9 mouse cellular contexts compared by ENCODE assay signal in genomic region chr3:68954487-68954886, GRCm38 (mm10). TPM values are rescaled to one million over a fixed set of nuclear protein-coding genes. Genes with fewer than 3 reads are reported as not detected.
DNase-seq lines count a peak whose midpoint lies in the region; ATAC-seq and TF ChIP-seq lines count a peak whose summit lies in the region.
"Had no signal": no experiment of that assay in that cellular context is flagged by ENCODE, and none has a peak within 500 bp of the region (broad histone marks: within the 10 kb centered on the region; RNA-seq: fewer than 3 reads in every experiment).

No protein-coding gene starts in this region.

- H3K4me3 ChIP-seq in forebrain, postnatal 0 days (ENCODE audit: low read depth, low read length): no peak overlapping the region
- H3K4me3 ChIP-seq in forebrain, embryonic 16.5 days (replicated peaks; ENCODE audit: low read length): no peak overlapping the region
- H3K4me3 ChIP-seq in liver, postnatal 0 days (ENCODE audit: low read depth, low read length): no peak overlapping the region
- no peak overlapping the region for H3K4me3 ChIP-seq in liver, embryonic 12.5 days
- H3K4me3 ChIP-seq: heart, embryonic 13.5 days had no signal

- TF ChIP-seq CTCF in forebrain, postnatal 0 days (IDR thresholded peaks at IDR 0.05; ENCODE audit: low read depth): peak; percentile 74
- peak; percentile 76 for TF ChIP-seq CTCF in liver, postnatal 0 days (IDR thresholded peaks at IDR 0.05; ENCODE audit: low read depth)

- no peak overlapping the region for H3K9ac ChIP-seq in forebrain, postnatal 0 days
- H3K9ac ChIP-seq in forebrain, embryonic 16.5 days (replicated peaks; ENCODE audit: low read depth, low read length): no peak overlapping the region
- no peak overlapping the region for H3K9ac ChIP-seq in liver, postnatal 0 days (replicated peaks)
- no peak overlapping the region for H3K9ac ChIP-seq in liver, embryonic 12.5 days
- H3K9ac ChIP-seq: heart, embryonic 13.5 days had no signal

- no peaks in the 10 kb centered on the region for H3K27me3 ChIP-seq in forebrain, postnatal 0 days (ENCODE audit: insufficient read depth, low read length)
- no peaks in the 10 kb centered on the region for H3K27me3 ChIP-seq in forebrain, embryonic 16.5 days (replicated peaks; ENCODE audit: control insufficient read depth, insufficient read depth, low read length)
- no peaks in the 10 kb centered on the region for H3K27me3 ChIP-seq in liver, postnatal 0 days (ENCODE audit: insufficient read depth, low read length)
- no peaks in the 10 kb centered on the region for H3K27me3 ChIP-seq in liver, embryonic 12.5 days (replicated peaks)
- H3K27me3 ChIP-seq: heart, embryonic 13.5 days had no signal

- no peak for ATAC-seq in forebrain, postnatal 0 days
- no peak for ATAC-seq in forebrain, embryonic 16.5 days
- ATAC-seq in liver, postnatal 0 days: no peak
- ATAC-seq in liver, embryonic 12.5 days: no peak

- H3K36me3 ChIP-seq in forebrain, postnatal 0 days (ENCODE audit: insufficient read depth): no peaks in the 10 kb centered on the region
- H3K36me3 ChIP-seq in forebrain, embryonic 16.5 days (ENCODE audit: control insufficient read depth, insufficient read depth): no peaks in the 10 kb centered on the region
- peaks cover 10% of the 10 kb centered on the region for H3K36me3 ChIP-seq in liver, postnatal 0 days (replicated peaks; ENCODE audit: insufficient read depth, low read length)
- H3K36me3 ChIP-seq in liver, embryonic 12.5 days: peaks cover 4% of the 10 kb centered on the region; the same call in 1 of the 2 replicates

- no peaks in the 10 kb centered on the region for H3K4me1 ChIP-seq in forebrain, postnatal 0 days (ENCODE audit: insufficient read depth)
- H3K4me1 ChIP-seq in forebrain, embryonic 16.5 days (replicated peaks; ENCODE audit: control insufficient read depth, insufficient read depth, low read length): no peaks in the 10 kb centered on the region
- H3K4me1 ChIP-seq in liver, postnatal 0 days (ENCODE audit: insufficient read depth): no peaks in the 10 kb centered on the region
- H3K4me1 ChIP-seq in liver, embryonic 12.5 days: no peaks in the 10 kb centered on the region
- H3K4me1 ChIP-seq: heart, embryonic 13.5 days had no signal

- H3K27ac ChIP-seq in forebrain, postnatal 0 days (ENCODE audit: low read depth, low read length): no peak overlapping the region
- H3K27ac ChIP-seq in forebrain, embryonic 16.5 days (ENCODE audit: low read length): no peak overlapping the region
- H3K27ac ChIP-seq in liver, postnatal 0 days (ENCODE audit: low read depth): no peak overlapping the region
- H3K27ac ChIP-seq in liver, embryonic 12.5 days: no peak overlapping the region
- H3K27ac ChIP-seq: heart, embryonic 13.5 days had no signal

- 46% methylated on average over 6 of the region's 6 CpGs for WGBS in forebrain, postnatal 0 days
- WGBS in forebrain, embryonic 16.5 days: 52% methylated on average over 6 of the region's 6 CpGs
- 57% methylated on average over 6 of the region's 6 CpGs for WGBS in liver, postnatal 0 days (ENCODE audit: insufficient replicate concordance)
- 41% methylated on average over 6 of the region's 6 CpGs for WGBS in liver, embryonic 12.5 days (ENCODE audit: insufficient replicate concordance)

- intact Hi-C loops in left cerebral cortex, postnatal 36 days (cut with DNase I): loop anchor here (2.0 kb wide), 1 partner anchor 158 kb away; no protein-coding TSS in a partner anchor

- H3K9me3 ChIP-seq in forebrain, postnatal 0 days (ENCODE audit: low read length): no peaks in the 10 kb centered on the region
- H3K9me3 ChIP-seq in forebrain, embryonic 16.5 days (ENCODE audit: control insufficient read depth, low read length): no peaks in the 10 kb centered on the region
- H3K9me3 ChIP-seq in liver, postnatal 0 days (ENCODE audit: low read length): no peaks in the 10 kb centered on the region
- no peaks in the 10 kb centered on the region for H3K9me3 ChIP-seq in liver, embryonic 12.5 days (replicated peaks)
- H3K9me3 ChIP-seq: heart, embryonic 13.5 days had no signal

- DNase-seq in forebrain, postnatal 0 days: peak; percentile 69
- no peak for DNase-seq in liver, postnatal 0 days
- peak; percentile 64 for DNase-seq in NIH3T3 (ENCODE audit: low read depth)
- DNase-seq in kidney, postnatal 36 days: peak; percentile 19 to 43
- DNase-seq in left cerebral cortex, postnatal 36 days (ENCODE audit: low spot score in 2 of 2): no peak
- DNase-seq in urinary bladder, postnatal 14 days (ENCODE audit: low spot score): no peak

- no peak for TF ChIP-seq EP300 in liver, postnatal 0 days (IDR thresholded peaks at IDR 0.05; ENCODE audit: low read depth)

- no peak overlapping the region for H3K4me2 ChIP-seq in forebrain, postnatal 0 days (ENCODE audit: low read depth)
- no peak overlapping the region for H3K4me2 ChIP-seq in forebrain, embryonic 16.5 days (ENCODE audit: low read length)
- H3K4me2 ChIP-seq in liver, postnatal 0 days (ENCODE audit: low read depth, low read length): no peak overlapping the region
- no peak overlapping the region for H3K4me2 ChIP-seq in liver, embryonic 12.5 days
- H3K4me2 ChIP-seq: heart, embryonic 13.5 days had no signal

RNA-seq across cellular contexts. Expression of gene Ift80, which starts 49.9 kb away (rescaled TPM):
- 8.9 and 9.2 TPM in 2 replicates for total RNA-seq in forebrain, postnatal 0 days (2014; rRNA removed)
- polyA plus RNA-seq in forebrain, postnatal 0 days (2015; fragmentation: Nextera tagmentation; extraction: Ambion mirVana): 2.6 and 3.8 TPM in 2 replicates
- 9.6 and 13.2 TPM in 2 replicates for polyA plus RNA-seq in forebrain, embryonic 16.5 days (2015; fragmentation: Nextera tagmentation; extraction: Ambion mirVana)
- polyA plus RNA-seq in liver, postnatal 0 days (2015; fragmentation: Nextera tagmentation; extraction: Ambion mirVana): 2.8 and 3.2 TPM in 2 replicates
- polyA plus RNA-seq in liver, embryonic 12.5 days (2016; fragmentation: Nextera tagmentation; extraction: Ambion mirVana): 6.8 and 7.1 TPM in 2 replicates
- total RNA-seq in left cerebral cortex, postnatal 36 days (2021): 10 to 100 TPM; 22.5 to 23.6 TPM

RNA-seq across cellular contexts. Expression of gene Smc4, which starts 50.1 kb away (rescaled TPM):
- total RNA-seq in forebrain, postnatal 0 days (2014; rRNA removed): 16.4 and 21.1 TPM in 2 replicates
- 19.4 and 30.2 TPM in 2 replicates for polyA plus RNA-seq in forebrain, postnatal 0 days (2015; fragmentation: Nextera tagmentation; extraction: Ambion mirVana)
- 73.0 and 85.9 TPM in 2 replicates for polyA plus RNA-seq in forebrain, embryonic 16.5 days (2015; fragmentation: Nextera tagmentation; extraction: Ambion mirVana)
- 86.5 and 88.3 TPM in 2 replicates for polyA plus RNA-seq in liver, postnatal 0 days (2015; fragmentation: Nextera tagmentation; extraction: Ambion mirVana)
- polyA plus RNA-seq in liver, embryonic 12.5 days (2016; fragmentation: Nextera tagmentation; extraction: Ambion mirVana): 178 and 181 TPM in 2 replicates
- total RNA-seq in left cerebral cortex, postnatal 36 days (2021): 1 to 10 TPM; 5.1 to 6.1 TPM

Comparison
In these comparisons a context has a peak if more than half of its experiments do, and no peak if none do; other contexts are left out.
1. DNase-seq: peak in forebrain, postnatal 0 days (single experiment), NIH3T3 (single experiment) and kidney, postnatal 36 days (2 of 2); none in liver, postnatal 0 days (single experiment), left cerebral cortex, postnatal 36 days (0 of 2) and urinary bladder, postnatal 14 days (single experiment).